Mouse (Mus musculus): ENCODE measurements around the gene Cnn3. TPM values are rescaled to one million over a fixed set of nuclear protein-coding genes. Genes with fewer than 3 reads are reported as not detected.

Cnn3 gene
- polyA plus RNA-seq, 1 experiment from 2014 or later, result 1,127 TPM

- ATAC-seq (ENCODE audit: low FRiP score) (no peak), DNase-seq (ENCODE audit: low spot score) (no peak)
- no peak overlapping the region for H3K4me3 ChIP-seq (ENCODE audit: low read depth, low read length)
- WGBS, result 83% methylated on average over 11 of the region's 11 CpGs
- H3K27ac ChIP-seq (ENCODE audit: low read depth, low read length), result no peak overlapping the region
- no peak overlapping the region for H3K4me2 ChIP-seq (replicated peaks; ENCODE audit: low read depth, low read length)
- no peaks in the 10 kb centered on the region for H3K27me3 ChIP-seq (ENCODE audit: control insufficient read depth, insufficient read depth, low read length)
- H3K4me1 ChIP-seq (replicated peaks; ENCODE audit: control insufficient read depth, insufficient read depth, low read length), result no peaks in the 10 kb centered on the region; the same call in 1 of the 2 replicates
- H3K9ac ChIP-seq (ENCODE audit: low read depth, low read length), result no peak overlapping the region
- H3K36me3 ChIP-seq (ENCODE audit: control insufficient read depth, insufficient read depth, low read length), result peaks cover 7% of the 10 kb centered on the region; the same call in 1 of the 2 replicates
- H3K9me3 ChIP-seq (ENCODE audit: control insufficient read depth, low read length), result no peaks in the 10 kb centered on the region
Observed at GRCm38 (mm10) chr3:121439623-121440161, 13.4 kb downstream of the Cnn3 start.

GRCm38 (mm10) chr3:121441504-121441903 is 15.2 kb downstream of the Cnn3 start:
- Histone ChIP-seq H3K4me2 (replicated peaks; ENCODE audit: low read depth, low read length) (no peak overlapping the region), H3K4me3 (ENCODE audit: low read depth, low read length) (no peak overlapping the region), H3K9ac (ENCODE audit: low read depth, low read length) (no peak overlapping the region), H3K27me3 (ENCODE audit: control insufficient read depth, insufficient read depth, low read length) (no peaks in the 10 kb centered on the region), H3K36me3 (ENCODE audit: control insufficient read depth, insufficient read depth, low read length) (peaks cover 7% of the 10 kb centered on the region; the same call in 1 of the 2 replicates), H3K4me1 (replicated peaks; ENCODE audit: control insufficient read depth, insufficient read depth, low read length) (no peaks in the 10 kb centered on the region; the same call in 1 of the 2 replicates), H3K27ac (ENCODE audit: low read depth, low read length) (no peak overlapping the region), H3K9me3 (ENCODE audit: control insufficient read depth, low read length) (no peaks in the 10 kb centered on the region)
- 95% methylated on average over 12 of the region's 12 CpGs for WGBS
- ATAC-seq (ENCODE audit: low FRiP score) (no peak), DNase-seq (ENCODE audit: low spot score) (no peak)

- Histone ChIP-seq H3K9ac (ENCODE audit: low read depth, low read length) (no peak overlapping the region), H3K4me1 (replicated peaks; ENCODE audit: control insufficient read depth, insufficient read depth, low read length) (no peaks in the 10 kb centered on the region; the same call in 1 of the 2 replicates), H3K9me3 (ENCODE audit: control insufficient read depth, low read length) (no peaks in the 10 kb centered on the region), H3K27ac (ENCODE audit: low read depth, low read length) (no peak overlapping the region), H3K4me3 (ENCODE audit: low read depth, low read length) (no peak overlapping the region), H3K36me3 (ENCODE audit: control insufficient read depth, insufficient read depth, low read length) (peaks cover 7% of the 10 kb centered on the region; the same call in 1 of the 2 replicates), H3K4me2 (replicated peaks; ENCODE audit: low read depth, low read length) (no peak overlapping the region), H3K27me3 (ENCODE audit: control insufficient read depth, insufficient read depth, low read length) (no peaks in the 10 kb centered on the region)
- WGBS, result 95% methylated on average over 5 of the region's 5 CpGs
- DNase-seq (ENCODE audit: low spot score) (no peak), ATAC-seq (ENCODE audit: low FRiP score) (no peak)
Observed at GRCm38 (mm10) chr3:121442288-121442687, 16.0 kb downstream of the Cnn3 start.

DNA sequence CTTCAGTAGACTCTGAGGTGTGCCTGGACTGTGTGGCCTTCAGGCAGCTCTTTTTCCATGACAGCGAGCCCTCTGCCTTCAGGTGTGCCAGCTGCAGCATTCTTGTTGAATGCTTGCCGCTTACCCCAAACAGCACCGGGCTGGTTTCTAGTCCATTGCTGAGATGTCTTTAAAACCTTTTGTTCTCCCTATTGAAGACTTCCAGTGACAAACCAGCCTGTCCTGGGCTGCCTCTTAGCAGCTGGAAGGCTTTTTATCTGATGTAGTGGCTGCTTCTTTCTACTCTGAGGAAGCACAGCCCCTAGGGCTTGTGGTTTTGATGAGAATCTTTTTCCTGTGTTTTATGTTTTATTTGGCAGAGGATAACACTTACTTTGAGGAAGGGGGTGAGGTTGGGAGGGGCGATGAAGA is 17.6 kb downstream of the Cnn3 start:
- WGBS, result 88% methylated on average over 4 of the region's 4 CpGs
- Histone ChIP-seq H3K4me1 (replicated peaks; ENCODE audit: control insufficient read depth, insufficient read depth, low read length) (peaks cover 4% of the 10 kb centered on the region; the same call in 1 of the 2 replicates), H3K27ac (ENCODE audit: low read depth, low read length) (no peak overlapping the region), H3K36me3 (ENCODE audit: control insufficient read depth, insufficient read depth, low read length) (peaks cover 7% of the 10 kb centered on the region; the same call in 1 of the 2 replicates), H3K4me3 (ENCODE audit: low read depth, low read length) (no peak overlapping the region), H3K27me3 (ENCODE audit: control insufficient read depth, insufficient read depth, low read length) (no peaks in the 10 kb centered on the region), H3K9me3 (ENCODE audit: control insufficient read depth, low read length) (no peaks in the 10 kb centered on the region), H3K9ac (ENCODE audit: low read depth, low read length) (no peak overlapping the region), H3K4me2 (replicated peaks; ENCODE audit: low read depth, low read length) (no peak overlapping the region)
- DNase-seq (ENCODE audit: low spot score) (no peak), ATAC-seq (ENCODE audit: low FRiP score) (no peak)

GRCm38 (mm10) chr3:121444414-121444813 is 18.1 kb downstream of the Cnn3 start:
- 93% methylated on average over 6 of the region's 6 CpGs for WGBS
- ATAC-seq (ENCODE audit: low FRiP score), result no peak
- H3K9ac ChIP-seq (ENCODE audit: low read depth, low read length), result no peak overlapping the region
- DNase-seq (ENCODE audit: low spot score), result no peak
- H3K27me3 ChIP-seq (ENCODE audit: control insufficient read depth, insufficient read depth, low read length), result no peaks in the 10 kb centered on the region
- peaks cover 4% of the 10 kb centered on the region; the same call in 1 of the 2 replicates for H3K4me1 ChIP-seq (replicated peaks; ENCODE audit: control insufficient read depth, insufficient read depth, low read length)
- no peak overlapping the region for H3K27ac ChIP-seq (ENCODE audit: low read depth, low read length)
- H3K9me3 ChIP-seq (ENCODE audit: control insufficient read depth, low read length), result no peaks in the 10 kb centered on the region
- H3K4me3 ChIP-seq (ENCODE audit: low read depth, low read length), result no peak overlapping the region
- peaks cover 7% of the 10 kb centered on the region; the same call in 1 of the 2 replicates for H3K36me3 ChIP-seq (ENCODE audit: control insufficient read depth, insufficient read depth, low read length)
- no peak overlapping the region for H3K4me2 ChIP-seq (replicated peaks; ENCODE audit: low read depth, low read length)

- DNase-seq (ENCODE audit: low spot score) (no peak), ATAC-seq (ENCODE audit: low FRiP score) (no peak)
- 81% methylated on average over 7 of the region's 8 CpGs for WGBS
- Histone ChIP-seq H3K36me3 (ENCODE audit: control insufficient read depth, insufficient read depth, low read length) (peaks cover 3% of the 10 kb centered on the region; the same call in 1 of the 2 replicates), H3K4me3 (ENCODE audit: low read depth, low read length) (no peak overlapping the region), H3K27ac (ENCODE audit: low read depth, low read length) (no peak overlapping the region), H3K27me3 (ENCODE audit: control insufficient read depth, insufficient read depth, low read length) (no peaks in the 10 kb centered on the region), H3K4me2 (replicated peaks; ENCODE audit: low read depth, low read length) (no peak overlapping the region), H3K4me1 (replicated peaks; ENCODE audit: control insufficient read depth, insufficient read depth, low read length) (peaks cover 4% of the 10 kb centered on the region; the same call in 1 of the 2 replicates), H3K9me3 (ENCODE audit: control insufficient read depth, low read length) (no peaks in the 10 kb centered on the region), H3K9ac (ENCODE audit: low read depth, low read length) (no peak overlapping the region)
Observed at GRCm38 (mm10) chr3:121446454-121446853, 20.2 kb downstream of the Cnn3 start.

- DNase-seq (ENCODE audit: low spot score) (no peak), ATAC-seq (ENCODE audit: low FRiP score) (peak; percentile 51)
- H3K27me3 ChIP-seq (ENCODE audit: control insufficient read depth, insufficient read depth, low read length), result no peaks in the 10 kb centered on the region
- H3K27ac ChIP-seq (ENCODE audit: low read depth, low read length), result no peak overlapping the region
- 43% methylated on average over 11 of the region's 11 CpGs for WGBS
- no peak overlapping the region for H3K9ac ChIP-seq (ENCODE audit: low read depth, low read length)
- peaks cover 4% of the 10 kb centered on the region; the same call in 1 of the 2 replicates for H3K4me1 ChIP-seq (replicated peaks; ENCODE audit: control insufficient read depth, insufficient read depth, low read length)
- no peak overlapping the region for H3K4me3 ChIP-seq (ENCODE audit: low read depth, low read length)
- no peaks in the 10 kb centered on the region; the same call in 1 of the 2 replicates for H3K36me3 ChIP-seq (ENCODE audit: control insufficient read depth, insufficient read depth, low read length)
- H3K4me2 ChIP-seq (replicated peaks; ENCODE audit: low read depth, low read length), result no peak overlapping the region
- H3K9me3 ChIP-seq (ENCODE audit: control insufficient read depth, low read length), result no peaks in the 10 kb centered on the region
Observed at GRCm38 (mm10) chr3:121448029-121448468, 21.8 kb downstream of the Cnn3 start.

DNA sequence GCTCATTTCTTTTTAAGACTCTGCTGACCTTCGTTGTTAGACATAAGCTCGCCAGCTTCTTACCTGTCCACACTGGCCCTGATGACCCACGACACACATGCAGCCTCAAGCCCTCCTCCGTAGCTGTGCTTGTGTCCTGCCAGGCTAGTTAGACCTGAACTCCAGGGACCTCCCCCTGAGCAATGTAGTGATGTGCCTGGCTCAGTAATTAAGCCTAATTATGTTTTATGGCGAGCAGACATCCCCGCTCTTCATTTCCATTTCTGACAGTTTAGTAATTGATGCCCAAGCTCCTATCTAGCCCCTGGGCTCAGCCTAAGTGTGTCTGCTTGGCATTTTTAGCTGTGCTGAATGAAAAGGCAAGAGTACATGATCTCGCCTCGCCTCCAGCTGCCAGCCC is 22.3 kb downstream of the Cnn3 start:
- no peak overlapping the region for H3K9ac ChIP-seq (ENCODE audit: low read depth, low read length)
- H3K9me3 ChIP-seq (ENCODE audit: control insufficient read depth, low read length), result no peaks in the 10 kb centered on the region
- H3K36me3 ChIP-seq (ENCODE audit: control insufficient read depth, insufficient read depth, low read length), result no peaks in the 10 kb centered on the region; the same call in 1 of the 2 replicates
- no peak overlapping the region for H3K4me3 ChIP-seq (ENCODE audit: low read depth, low read length)
- DNase-seq (ENCODE audit: low spot score) (no peak), ATAC-seq (ENCODE audit: low FRiP score) (peak; percentile 51)
- no peak overlapping the region for H3K27ac ChIP-seq (ENCODE audit: low read depth, low read length)
- H3K4me1 ChIP-seq (replicated peaks; ENCODE audit: control insufficient read depth, insufficient read depth, low read length), result peaks cover 4% of the 10 kb centered on the region; the same call in 1 of the 2 replicates
- no peak overlapping the region for H3K4me2 ChIP-seq (replicated peaks; ENCODE audit: low read depth, low read length)
- 78% methylated on average over 8 of the region's 8 CpGs for WGBS
- no peaks in the 10 kb centered on the region for H3K27me3 ChIP-seq (ENCODE audit: control insufficient read depth, insufficient read depth, low read length)

GRCm38 (mm10) chr3:121449527-121449926 is 23.2 kb downstream of the Cnn3 start:
- Histone ChIP-seq H3K4me2 (replicated peaks; ENCODE audit: low read depth, low read length) (no peak overlapping the region), H3K9ac (ENCODE audit: low read depth, low read length) (no peak overlapping the region), H3K36me3 (ENCODE audit: control insufficient read depth, insufficient read depth, low read length) (peaks cover 4% of the 10 kb centered on the region; the same call in 1 of the 2 replicates), H3K9me3 (ENCODE audit: control insufficient read depth, low read length) (no peaks in the 10 kb centered on the region), H3K4me3 (ENCODE audit: low read depth, low read length) (no peak overlapping the region), H3K27me3 (ENCODE audit: control insufficient read depth, insufficient read depth, low read length) (no peaks in the 10 kb centered on the region), H3K27ac (ENCODE audit: low read depth, low read length) (no peak overlapping the region), H3K4me1 (replicated peaks; ENCODE audit: control insufficient read depth, insufficient read depth, low read length) (peaks cover 4% of the 10 kb centered on the region; the same call in 1 of the 2 replicates)
- ATAC-seq (ENCODE audit: low FRiP score) (no peak), DNase-seq (ENCODE audit: low spot score) (no peak)
- 87% methylated on average over 8 of the region's 8 CpGs for WGBS
